Mouse (Mus musculus): ENCODE measurements around the gene Kcnip4.

Gene Kcnip4

DNA sequence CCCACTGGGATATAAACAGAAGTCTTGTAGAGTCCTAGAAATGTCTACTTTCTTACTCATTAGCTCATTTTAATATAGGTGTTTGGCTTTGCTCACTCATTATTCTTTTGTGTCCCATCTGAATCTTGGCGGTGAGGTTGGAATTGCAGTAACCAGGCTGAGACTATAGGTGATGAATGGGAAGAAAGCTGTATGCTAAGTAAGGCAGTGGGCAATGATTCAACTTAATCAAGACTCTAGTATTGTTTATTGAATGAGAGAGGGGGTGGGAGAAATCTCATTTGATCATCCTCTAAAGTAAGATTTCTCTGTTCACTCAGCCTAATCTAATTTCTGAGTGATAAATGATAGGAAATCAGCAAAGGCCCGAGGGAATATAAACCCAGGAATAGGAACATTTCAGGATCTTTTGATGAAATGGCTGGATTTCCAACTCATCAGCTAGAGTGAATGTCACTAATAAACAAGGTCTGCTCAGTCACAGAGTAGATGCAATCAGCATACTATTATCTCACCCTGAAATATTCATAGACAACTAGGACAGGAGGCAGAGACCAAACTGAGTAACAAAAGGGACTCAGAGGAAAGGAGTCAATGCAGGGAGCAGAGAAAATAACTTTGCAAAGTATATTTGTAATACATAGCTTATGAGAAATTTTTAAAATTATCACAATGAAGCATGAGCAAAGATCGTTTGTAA, 660.3 kb downstream of the Kcnip4 start:
- DNase-seq, result no peak

DNA sequence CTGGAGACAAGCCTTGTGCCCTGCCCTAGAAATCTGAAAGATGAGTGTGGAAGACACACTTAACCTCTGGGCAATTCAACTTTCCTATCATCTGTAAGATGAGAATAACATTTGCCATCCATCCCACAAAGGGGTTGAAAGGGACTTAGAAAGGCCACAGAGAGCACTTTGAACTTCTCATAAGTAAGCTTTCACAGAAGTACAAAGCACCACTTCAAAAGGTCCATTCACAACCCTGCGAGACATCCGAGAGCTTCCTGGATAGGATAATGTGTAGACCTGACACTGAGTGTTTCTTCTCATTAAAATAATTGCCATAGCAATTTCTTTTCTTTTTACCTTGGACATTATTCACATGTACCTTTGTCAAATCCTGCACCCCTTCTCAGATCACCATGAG, 683.7 kb downstream of the Kcnip4 start:
- DNase-seq, result no peak

DNA sequence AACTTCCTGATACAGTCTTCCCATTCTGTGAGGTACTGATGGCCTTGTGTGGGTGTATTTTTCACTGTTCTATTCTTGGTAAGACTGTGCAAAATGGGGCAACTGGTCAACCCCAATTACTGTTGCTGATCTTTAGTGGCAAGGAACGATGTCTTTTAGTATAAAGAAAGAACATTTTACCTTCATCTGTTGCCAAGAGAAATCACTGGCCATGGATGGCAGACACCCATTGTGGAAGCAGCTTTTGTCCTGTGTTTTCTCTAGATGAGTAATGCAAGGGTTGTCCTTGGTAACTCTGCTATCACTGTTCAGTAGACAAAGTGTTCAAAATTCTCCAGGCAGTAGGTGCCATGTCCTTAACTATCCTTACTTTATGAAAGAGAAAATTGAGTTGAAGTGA, 729.2 kb downstream of the Kcnip4 start:
- no peak for DNase-seq

DNA sequence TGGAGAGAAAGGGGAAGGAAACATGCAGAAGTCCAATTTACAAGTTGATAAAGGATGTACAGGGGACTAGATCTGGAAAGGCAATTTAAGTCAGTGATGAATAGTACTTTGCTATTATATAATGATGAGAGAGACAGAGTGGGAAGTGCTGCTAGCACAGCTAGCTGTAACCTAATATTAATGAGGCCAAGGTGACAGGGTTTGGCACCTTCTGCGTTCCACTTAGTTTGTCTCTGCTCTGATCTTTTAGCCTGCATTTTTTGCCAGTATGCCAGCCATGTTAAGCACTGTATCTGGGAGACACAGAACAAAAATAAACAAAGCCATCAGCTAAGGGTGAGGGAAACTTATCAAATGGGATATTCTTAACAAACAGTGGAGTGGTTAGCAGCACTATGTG, 745.3 kb downstream of the Kcnip4 start:
- no peak for DNase-seq

DNA sequence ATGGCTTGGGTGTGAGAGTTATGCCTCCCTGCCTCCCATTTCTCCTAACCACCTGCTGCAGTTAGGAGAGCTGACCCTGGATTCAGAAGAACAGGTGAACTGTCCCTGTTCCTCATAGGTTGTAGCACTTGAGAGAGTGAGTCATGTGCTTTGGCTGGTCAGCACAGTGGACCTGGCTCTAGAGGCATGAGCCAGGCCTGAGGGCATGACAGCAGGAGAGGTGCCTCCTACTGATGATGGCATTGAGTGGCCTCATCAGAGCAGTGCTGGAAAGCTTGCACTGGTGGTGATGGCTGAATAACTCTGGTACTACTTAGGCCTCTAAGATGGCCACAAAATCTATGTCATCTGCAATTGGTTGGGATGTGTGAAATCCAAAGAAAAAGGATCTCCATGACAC, 776.1 kb downstream of the Kcnip4 start:
- DNase-seq, result no peak

DNA sequence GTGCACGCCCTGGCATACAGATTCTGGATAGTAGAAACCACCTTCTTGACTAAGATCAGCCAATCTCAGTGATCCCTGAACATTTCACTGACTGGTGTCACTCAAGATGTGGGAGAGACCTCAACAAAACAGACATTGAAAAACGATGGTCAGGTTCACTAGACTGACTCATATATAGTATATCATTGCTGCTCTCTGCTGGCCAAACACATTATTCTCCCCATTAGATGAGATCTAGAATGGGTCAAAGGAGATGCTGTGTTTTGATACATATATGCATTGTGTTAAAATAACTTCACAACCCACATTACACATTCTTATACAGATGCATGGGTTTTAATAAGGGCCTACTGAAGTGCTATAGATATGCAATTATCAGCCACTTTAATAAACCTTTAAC, 787.1 kb downstream of the Kcnip4 start:
- DNase-seq, result no peak

DNA sequence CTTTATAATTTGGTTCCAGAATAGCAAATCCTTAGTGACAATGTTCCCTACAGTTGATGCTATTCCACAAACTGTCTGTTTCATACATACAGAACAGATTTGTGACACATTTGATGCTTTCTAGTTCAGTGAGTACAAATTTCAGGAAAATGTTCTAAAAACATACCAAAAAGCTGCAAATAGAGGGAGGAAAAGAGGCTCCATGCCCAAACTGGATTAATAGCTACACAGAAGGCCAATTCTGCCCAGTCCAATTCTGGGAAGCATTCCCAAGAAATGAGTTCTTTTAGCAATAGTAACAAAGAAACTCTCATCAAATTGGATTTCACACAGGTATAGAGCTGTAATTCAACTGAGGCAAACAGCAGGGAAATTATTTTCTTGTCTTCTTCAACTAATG, 806.5 kb downstream of the Kcnip4 start:
- no peak for DNase-seq

DNA sequence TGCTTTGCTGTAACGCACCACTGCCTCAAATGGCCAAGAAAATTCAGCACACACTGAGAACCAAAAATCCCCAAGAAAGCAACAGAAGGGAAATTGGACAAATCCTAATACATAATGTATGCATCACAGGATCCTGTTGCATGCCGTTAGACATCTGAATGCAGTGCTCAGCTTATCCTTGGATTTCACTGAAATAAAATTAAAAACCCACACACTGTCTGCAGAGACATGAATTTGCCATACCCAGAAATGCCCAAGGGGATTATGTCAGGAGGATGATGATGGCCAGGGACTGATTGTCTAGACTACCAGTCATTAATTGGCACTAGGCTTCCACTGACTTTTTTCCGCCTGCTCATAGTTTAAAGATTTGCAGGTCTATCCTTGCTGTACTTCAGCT, 818.7 kb downstream of the Kcnip4 start:
- no peak for DNase-seq

DNA sequence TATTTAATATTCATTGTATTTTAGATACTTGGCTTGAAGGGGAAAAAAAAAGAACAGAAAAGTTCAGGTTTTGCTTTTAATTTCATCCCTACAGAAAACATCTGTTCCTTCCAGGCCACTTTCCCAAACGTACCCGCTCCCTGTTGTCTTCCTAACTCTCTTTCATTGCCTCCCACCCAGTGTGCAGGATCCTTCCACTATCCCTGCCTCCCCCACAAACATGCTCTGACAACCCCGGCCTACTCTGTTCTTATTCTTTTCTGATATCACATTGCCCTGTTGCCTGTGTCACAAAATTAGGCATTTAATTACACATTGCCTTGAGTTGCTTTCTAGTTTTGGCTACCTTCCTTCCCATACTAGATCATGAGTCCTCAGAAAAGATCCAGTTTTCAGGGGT, 837.6 kb downstream of the Kcnip4 start:
- no peak for DNase-seq

DNA sequence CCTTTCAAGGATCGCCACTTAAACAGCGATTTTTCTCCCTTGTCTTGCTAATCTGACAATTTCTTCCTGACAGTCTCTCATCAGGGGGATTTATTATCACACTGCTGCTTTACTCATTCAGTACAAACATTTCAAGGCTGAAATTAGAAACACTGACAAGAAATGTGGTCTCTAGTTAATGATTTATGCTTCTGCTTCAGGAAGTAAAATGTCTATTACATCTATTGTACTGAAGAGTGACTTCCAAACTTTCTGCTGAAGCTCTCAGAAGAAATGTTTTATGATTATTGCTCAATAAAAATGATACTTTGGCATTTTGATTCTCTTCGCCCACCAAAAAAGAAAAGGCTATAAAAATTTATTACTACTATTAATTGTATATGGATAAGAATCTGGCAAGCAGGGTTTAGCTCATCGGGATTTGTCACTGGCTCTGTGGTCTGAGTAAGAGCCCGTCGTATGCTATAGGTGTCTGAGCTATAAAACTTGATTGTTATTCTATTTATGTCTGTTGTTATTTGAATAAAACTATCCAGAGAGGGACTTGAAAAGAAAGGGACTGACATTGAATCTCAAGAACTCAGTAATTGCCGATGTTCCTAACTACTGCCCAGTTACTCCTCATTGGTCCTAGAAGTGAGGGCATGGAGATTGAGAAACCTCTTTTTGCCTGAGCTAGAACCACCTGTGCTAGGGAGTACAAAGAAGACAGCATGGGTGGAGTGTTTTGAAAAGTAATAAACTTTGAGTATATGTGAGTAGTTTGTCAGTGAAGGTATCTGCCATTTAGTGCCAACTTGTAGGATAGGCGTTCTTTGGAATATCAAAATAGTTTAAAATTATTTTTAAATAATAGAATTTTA, 844.7 kb downstream of the Kcnip4 start:
- no peak for DNase-seq

DNA sequence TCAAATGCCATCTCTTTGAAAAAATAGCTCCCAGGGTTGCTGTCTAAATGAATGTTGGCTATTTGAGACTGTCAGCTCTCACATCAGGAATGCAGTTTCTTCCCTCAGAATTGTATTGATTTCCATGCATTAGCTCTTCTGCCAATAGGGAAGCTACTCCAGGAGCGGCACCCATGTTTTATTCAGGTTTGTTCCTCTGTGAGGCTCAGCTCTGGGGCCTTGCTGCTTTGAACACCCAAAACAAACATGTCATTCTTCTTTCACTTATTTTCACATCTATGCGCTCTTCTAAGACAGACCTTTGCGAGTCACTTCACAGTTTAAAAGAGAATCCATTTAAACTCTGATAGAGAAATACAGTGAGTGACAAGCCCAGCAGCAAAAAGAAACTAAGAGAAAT, 862.2 kb downstream of the Kcnip4 start:
- DNase-seq, result no peak

DNA sequence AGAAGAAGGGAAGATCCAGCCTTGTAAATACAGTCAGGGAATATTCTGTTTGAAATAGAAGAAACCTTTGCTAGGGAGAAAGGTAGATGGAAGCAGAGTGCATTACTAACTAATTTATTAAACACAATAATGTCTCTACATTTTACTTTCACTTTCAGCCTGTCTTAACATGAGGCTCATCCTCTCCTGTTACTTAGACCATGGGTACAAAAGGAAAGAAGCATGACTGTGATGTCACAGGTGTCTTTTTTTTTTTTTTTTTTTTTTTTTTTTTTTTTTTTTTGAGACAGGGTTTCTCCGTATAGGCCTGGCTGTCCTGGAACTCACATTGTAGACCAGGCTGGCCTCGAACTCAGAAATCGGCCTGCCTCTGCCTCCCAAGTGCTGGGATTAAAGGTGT, 864.7 kb downstream of the Kcnip4 start:
- DNase-seq, result no peak

DNA sequence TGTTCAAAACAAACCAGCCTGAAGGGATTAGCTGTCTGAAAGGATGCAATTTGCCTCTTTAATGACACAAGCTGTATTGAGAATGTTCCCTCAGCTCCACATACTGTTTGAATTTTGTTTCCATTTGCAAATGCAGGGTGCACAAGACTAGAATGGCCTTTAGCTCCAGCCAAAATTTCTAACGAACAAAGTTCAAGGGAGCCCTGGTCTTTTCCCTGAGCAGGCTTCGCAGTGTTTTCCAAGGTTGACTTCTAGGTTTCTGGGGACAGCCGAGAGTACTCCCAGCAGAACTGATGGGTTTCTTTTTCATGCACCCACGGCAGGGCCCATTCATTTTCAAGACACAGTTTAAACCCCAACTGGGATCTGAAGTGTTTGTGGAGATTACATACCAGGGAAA, 874.2 kb downstream of the Kcnip4 start:
- DNase-seq, result no peak

DNA sequence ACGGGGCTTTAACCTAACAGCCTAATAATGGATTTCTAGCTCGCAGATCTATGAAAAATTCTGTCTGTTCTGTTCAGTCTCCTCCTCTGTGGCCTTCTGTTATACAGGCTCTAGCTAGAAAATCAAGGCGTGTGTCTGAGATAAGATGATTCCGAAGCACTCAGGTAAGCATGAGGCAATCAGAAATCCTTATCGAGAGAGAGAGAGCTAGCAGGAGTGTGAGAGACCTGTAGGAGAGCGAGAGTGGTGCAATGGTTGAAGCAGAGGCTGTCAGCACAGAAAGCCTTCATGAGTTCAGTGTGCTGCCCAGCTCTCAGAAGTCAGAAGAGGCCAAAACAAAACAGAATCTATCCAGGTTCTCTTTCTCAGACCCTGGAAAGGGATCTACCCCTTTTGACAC, 888.0 kb downstream of the Kcnip4 start:
- DNase-seq, result no peak

DNA sequence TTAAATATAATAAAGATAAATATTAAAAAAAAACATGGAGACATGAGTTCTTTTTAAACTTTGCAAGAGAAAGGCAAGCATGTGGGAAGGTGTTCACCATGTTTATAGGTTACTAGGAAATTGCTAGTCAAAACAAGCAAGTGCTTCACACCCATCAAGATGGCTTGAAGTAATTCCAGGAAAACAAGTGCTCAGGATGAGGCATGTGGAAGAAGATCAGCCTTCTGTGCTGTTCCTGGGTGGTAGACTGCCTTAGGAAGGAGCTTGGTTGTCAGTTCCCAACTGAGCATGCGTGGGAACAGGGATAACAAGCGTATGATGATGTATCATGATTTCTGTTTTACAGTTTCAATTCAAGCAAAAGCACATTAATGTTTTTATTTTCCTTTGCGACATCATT, 891.1 kb downstream of the Kcnip4 start:
- DNase-seq, result no peak

DNA sequence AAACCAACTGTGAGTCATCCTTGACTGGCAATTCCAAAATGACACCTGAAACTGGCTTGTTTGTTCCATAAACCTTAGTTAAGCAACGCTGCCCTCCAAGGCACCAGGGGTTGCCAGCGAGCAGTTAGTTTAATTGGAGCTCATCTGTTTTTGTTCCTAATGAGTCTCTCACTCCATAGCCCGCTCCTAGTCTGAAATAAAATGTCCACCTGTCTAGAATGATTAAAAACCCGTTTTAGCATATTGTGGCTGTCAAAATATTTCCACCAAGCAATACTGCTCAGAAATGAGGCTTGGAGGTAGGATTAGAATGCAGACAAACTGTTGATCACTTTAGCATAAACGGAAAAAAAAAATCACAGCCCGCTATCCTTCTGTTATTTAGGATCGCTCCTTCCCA, 901.3 kb downstream of the Kcnip4 start:
- DNase-seq, result no peak

DNA sequence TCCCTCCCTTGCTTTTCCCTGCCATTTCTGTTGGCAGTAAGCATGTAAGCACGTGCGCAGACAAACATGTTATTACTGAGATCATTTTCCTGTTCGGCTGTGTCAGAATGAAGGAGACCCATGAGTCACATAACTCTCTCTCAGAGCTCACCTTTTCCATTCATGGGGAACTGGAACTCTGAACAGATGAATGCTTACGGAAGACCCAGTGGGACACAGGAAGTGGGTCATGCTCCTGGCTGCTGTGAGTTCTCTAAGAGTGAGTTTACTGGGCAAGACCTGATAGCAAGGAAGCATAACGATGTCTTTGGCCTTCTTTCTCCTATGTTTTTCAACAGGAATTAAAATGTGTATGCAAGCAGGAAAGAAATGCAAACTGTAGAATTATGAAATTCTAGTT, 917.8 kb downstream of the Kcnip4 start:
- no peak for DNase-seq

DNA sequence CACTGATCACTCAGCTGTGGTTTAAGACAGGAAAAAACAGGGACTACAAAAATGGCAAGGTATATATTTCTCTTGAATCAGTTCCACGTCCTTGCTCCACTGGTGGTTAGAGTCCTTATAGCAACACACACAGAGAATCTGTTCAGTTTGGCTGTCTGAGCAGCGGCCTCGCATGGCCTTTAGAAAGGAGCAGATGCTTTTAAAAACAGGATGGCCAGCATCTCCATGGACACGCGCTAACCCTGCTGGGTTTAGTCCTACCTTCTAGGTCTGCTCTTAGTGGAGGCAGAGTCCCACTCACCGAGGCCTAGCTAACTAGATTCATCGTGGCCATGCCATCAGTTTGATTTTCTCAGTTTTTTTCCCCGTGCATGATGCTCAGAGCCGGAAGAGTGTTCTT, 918.4 kb downstream of the Kcnip4 start:
- DNase-seq, result no peak

DNA sequence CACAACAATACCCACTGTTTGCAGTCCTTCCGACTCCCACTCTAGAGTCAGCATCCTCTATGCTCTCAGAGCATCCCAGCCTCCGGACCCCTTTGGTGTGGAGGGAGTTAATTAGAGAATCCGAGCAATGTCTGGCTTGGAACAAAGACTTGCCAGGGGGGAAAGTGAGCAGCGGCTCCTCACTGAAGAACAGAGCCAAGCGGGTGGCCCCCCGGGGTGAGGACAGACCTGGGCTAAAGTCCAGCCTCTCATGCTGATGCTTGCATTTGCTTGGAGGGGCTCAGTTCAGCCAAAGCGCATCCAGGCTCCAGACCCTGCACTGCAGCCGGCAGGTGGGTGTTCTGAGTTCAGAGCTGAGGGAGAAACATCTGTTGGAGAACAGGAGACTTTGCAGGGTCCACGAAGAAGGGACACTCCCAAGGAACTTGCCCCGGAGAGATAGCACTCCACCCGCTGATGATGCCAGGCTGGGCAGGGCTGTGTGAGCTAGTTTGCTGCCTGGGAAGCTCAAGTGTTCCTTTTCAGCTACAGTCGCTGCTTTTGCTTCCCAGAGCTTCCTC, 925.1 kb downstream of the Kcnip4 start:
- DNase-seq, result no peak

DNA sequence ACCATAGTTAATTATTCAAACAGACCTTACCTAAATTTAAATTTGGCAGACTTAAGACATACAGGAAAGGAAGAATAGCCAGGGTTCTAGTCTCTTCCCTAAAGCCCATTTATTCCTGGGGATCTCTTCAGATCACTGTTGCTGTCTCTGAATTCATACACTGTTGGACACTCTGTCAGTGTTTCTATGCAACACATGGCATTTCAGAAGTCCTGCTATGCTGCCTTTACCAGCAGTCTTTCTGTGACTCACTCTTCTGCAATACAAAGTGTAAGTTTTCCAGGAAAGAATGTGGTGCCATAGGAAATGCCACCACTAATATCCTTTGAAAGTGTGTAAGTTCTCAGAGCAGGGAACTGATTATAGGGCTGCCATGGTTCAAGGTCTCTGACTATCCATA, 936.7 kb downstream of the Kcnip4 start:
- no peak for DNase-seq

DNA sequence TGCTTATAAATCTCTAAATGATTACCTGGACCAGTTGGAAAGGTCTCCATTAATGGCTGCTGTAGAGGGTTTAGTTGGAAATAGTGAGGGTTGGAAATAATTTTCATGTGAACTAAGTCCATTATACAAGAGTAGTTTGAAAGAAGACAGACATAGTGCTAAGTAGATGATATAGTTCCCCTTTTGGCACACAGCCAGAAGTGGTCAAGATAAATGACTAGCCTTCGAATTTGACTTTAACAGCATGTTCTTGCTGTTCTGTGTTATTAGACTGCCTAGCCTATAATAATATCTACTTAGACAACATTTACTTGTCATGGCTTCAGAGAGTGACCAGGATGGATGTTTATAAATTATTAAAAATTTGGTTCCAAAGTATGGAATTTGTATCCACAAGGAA, 941.3 kb downstream of the Kcnip4 start:
- DNase-seq, result no peak

DNA sequence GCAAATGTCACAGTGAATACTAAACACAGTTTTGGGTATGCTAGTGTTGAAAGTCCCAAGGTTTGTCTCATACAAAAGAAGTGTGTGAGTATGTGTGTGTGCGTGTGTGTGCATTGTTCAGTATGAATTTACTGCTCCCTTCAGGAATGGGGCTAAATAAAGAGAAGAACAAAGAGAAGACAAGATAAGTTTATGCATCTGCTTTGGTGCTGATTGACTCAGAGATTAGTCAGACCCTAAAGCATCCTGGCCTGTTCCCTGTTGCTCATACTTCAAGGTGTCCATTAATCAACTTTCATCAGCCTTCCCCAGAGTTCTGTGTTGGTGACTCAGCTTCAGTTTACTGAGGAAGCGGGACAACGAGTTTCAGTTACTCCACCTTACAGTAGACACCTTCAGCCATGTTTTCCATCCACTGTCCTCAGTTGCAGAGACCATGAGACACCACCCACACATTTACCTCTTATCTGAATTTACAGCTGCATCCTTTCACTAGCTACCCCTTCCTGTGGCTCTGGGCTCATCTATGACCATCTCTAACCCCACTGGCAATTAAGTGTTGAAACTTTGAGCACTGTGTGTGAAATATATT, 960.6 kb downstream of the Kcnip4 start:
- no peak for DNase-seq

DNA sequence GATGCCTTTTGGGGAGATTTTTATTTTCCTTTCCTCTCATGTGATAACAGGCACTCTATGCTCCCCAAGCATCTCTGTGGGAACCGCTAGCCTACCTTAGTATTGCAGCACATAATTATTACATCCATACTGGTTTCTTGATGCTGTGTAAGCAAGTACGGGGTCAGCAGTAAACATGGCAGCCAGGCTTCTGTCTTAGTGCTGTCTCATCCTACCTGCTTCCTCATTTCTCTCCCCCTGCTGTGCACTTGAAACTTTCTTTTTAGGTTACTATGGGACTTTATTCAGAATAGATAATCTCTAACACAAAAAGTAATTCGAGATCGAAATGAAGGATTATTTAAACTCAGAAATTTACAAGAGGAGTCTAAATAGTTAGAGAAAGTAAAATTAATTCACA, 973.0 kb downstream of the Kcnip4 start:
- DNase-seq, result no peak

DNA sequence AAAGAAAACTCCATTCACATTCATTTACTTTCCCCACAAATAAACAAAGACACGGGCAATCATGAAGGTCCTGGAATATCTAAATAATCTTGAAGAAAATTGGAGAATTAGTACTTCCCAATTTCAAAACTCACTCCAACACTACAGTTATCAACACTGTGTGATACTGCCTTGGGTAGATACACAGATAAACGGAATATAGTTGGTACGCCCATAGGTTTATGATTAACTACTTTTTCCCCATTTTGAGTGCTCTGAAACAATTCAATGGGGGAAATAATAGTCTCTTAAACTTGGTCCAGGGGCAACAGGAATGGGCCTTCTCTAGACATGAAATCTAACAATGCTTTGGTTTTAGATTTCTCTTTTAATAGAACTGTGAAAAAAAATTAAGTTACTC, 978.9 kb downstream of the Kcnip4 start:
- no peak for DNase-seq

Measured in thymus, postnatal 25 days (tissue).